Mouse (Mus musculus) gastrocnemius, postnatal 36 days (tissue): ENCODE data around the gene Prkg1. TPM values are rescaled to one million over a fixed set of nuclear protein-coding genes. Genes with fewer than 3 reads are reported as not detected.

Source experiments
- DNase-seq, 2 experiments: peaks; one replicate each; pipeline ENCODE4 v3.0.0; 2022
- intact Hi-C: fragments of 180-260 bp; cut with DNase I; formaldehyde crosslinking; loops from one replicate; pipeline ENCODE4 v1.15.1; 2025
- total RNA-seq, 2 experiments: library from RNA; stranded (reverse); gene quantifications; 2 replicates each; pipeline ENCODE4 v1.2.3; 2021

Gene Prkg1
- total RNA-seq, 2 experiments from 2014 or later: 23.1 to 37.4 TPM

- DNase-seq: no peak
- intact Hi-C loops: no loop called here
Measured at GRCm38 (mm10) chr19:31083761-31084160, 681.1 kb downstream of the Prkg1 start.

DNA sequence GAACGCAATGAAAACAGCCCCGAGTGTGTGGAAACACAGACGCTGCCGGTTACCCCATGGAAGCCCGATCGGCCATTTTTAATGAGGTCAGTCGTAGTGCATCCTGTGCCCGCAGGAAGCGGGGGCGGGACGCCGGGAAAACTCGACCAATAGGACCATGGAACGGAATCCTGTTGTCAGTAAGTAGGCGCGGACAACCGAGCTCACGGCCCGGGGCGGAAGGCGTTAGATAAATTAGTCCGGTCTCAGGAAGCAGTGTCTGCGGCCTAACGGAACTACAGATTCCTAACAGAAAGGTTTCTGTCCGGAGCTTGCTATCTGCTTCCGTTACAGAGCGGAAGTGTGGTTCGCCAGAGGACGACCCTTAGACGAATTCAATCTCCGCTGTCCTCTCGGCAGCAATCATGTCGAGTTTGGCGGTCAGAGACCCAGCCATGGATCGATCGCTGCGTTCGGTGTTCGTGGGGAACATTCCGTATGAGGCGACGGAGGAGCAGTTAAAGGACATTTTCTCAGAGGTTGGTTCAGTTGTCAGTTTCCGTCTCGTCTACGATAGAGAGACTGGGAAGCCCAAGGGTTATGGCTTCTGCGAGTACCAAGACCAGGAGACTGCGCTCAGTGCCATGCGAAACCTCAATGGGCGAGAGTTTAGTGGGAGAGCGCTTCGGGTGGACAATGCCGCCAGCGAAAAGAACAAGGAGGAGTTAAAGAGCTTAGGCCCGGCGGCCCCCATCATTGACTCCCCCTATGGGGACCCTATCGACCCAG is 682.0 kb downstream of the Prkg1 start, which contains the start of gene Cstf2t:
TSS of gene Cstf2t (plus strand) at position 176 of the 768 bp plus-strand sequence.
- intact Hi-C loops: no loop called here
- peak; percentile 98 to 100 for DNase-seq

DNA sequence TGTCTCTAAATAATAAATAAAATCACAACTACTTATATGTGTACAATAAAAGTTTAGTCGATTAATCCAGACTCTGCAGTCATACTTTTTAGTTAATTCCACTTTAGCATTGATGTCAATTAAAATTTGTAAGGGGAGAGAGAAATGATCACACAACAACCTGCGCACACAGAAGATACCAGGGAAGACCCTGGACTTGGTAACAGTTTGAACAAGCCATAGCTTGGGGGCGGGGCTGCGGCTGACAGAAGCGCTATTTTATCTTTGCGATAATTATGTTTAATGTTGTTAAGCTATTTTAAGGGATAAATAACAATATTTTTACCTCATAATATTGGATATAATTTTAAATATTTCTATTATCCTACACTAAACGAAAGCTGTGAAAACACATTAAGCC is 682.6 kb downstream of the Prkg1 start:
- intact Hi-C loops: no loop called here
- no peak for DNase-seq

DNA sequence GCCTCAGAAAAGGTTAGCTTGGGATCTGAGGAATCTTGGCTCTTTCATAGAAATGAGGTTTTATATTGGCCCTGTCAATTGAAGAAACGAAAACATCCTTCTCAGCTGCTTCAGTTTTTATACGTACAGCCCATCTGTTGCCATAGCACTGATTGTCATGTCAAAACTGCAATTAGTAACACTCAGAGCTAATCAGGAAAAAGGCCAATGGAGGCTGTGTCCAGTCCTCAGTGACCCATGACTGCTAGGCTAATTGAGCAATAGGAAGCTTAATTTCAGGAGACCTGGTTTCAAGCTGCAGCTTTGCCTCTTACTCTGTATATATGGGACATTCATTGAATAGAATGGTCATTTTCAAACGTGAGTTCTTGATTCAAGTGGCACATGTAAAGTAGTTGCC is 686.6 kb downstream of the Prkg1 start:
- intact Hi-C loops: no loop called here
- no peak for DNase-seq

- DNase-seq: no peak
Measured at GRCm38 (mm10) chr19:31076106-31076505, 688.7 kb downstream of the Prkg1 start.

DNA sequence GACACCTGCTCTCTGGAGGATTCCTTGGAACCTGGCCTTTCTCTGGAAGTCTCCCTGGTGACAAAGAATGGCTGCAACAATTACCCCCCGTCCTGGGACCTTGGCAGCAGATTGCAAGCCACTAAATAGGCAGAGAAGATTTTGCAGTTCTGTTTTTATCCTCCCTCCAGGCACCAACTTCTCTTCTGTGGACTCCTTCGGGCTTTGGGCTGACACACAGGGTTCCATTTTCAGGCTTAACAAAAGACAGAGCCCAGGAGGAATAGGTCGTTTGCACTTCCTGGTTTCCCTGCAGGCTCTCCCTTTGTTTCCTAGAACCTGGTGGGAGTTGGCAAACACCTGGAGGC is 690.1 kb downstream of the Prkg1 start:
- no peak for DNase-seq
- intact Hi-C loops: no loop called here

More at GRCm38 (mm10) chr19:31076106-31076505, 688.7 kb downstream of the Prkg1 start:
- intact Hi-C loops: no loop called here

- intact Hi-C loops: no loop called here
- no peak for DNase-seq
Measured at GRCm38 (mm10) chr19:31073959-31074716, 690.7 kb downstream of the Prkg1 start.

DNA sequence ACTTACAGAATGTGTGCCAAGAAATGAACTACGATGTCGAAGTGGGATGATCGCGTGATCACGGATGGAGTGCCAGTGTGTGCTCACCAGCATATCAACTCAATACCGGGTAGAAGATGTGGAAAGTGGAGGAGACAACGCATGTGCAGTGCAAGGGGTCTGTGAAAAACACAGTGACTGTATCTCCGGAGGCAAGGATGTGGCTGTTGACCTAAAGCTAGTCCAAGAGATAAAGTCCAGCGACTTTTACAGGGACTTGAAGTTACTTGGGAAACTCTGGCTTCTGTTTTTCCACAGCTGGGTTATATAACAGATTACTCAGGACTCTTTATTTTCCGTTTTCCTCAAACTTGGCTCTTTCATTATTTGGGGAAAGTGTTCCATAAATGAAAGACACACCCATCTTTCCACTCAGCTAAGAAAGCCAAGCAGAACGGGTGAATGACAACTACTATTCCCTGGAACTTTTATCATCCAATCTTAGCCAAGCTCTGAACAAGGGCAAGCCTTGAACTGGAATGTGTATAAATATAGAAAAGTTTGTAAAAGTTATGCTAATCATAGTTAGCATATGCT is 699.5 kb downstream of the Prkg1 start:
- intact Hi-C loops: no loop called here
- no peak for DNase-seq

GRCm38 (mm10) chr19:31064740-31065139 is 700.1 kb downstream of the Prkg1 start:
- intact Hi-C loops: no loop called here
- DNase-seq: no peak

GRCm38 (mm10) chr19:31046601-31047000 is 718.2 kb downstream of the Prkg1 start:
- DNase-seq: no peak
- intact Hi-C loops: no loop called here

DNA sequence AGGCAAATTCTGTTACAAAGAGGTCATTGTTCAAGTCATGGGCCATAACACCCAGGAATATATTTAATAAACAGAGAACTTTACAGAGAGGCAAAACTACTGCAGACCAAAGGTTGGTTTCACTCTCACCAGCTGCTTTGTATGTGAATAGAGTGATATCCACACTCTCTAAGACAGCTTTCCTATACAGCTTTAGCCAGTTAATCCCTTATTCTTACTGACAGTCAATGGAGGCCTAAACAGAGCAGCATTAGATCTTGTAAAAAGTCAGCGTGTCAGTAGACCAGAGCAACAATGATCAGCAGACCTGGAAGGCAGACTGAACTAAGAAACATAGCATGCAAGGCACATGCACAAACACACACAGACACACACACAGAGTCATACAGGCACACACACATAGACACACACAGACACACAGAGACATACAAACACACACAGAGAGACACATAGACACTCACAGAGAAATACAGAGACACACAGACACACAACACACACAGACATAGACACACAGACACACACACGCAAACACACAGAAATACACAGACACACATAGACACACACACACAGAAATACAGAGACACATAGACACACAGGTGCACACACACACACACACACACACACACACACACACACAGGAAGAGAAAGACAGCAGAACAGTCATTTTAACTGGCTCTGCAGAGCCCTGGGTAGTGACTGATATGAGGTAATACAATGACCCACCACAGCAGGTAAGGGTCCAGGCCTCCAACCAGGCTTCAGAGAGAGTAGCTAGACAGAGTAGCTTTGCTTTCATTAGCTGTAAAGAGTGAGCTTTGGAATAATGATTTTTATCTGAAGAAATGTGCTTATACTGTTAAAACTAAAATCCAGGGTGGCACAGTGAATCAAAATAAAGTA is 723.6 kb downstream of the Prkg1 start:
- DNase-seq: no peak
- intact Hi-C loops: no loop called here

GRCm38 (mm10) chr19:31038951-31039350 is 725.9 kb downstream of the Prkg1 start:
- no peak for DNase-seq
- intact Hi-C loops: no loop called here

DNA sequence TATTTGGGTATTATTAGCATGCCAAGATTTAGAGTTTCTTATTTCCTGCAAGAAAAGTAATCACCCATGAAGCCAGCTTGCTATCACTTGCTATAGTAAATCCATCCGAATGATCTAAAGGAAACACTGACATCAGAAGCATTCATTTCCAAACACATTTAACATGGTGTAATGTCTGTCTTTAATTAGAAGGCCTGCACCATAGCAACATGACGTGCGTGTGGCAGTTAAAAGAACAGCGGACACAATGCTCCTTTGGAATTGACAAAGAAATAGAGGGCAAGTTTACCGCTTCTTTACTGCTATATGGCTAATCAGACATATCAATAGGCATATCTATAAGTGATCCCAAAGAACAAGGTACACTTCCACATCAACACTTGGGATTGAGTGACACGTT is 733.2 kb downstream of the Prkg1 start:
- intact Hi-C loops: no loop called here
- no peak for DNase-seq

- intact Hi-C loops: no loop called here
- DNase-seq: no peak
Measured at GRCm38 (mm10) chr19:31026797-31027196, 738.0 kb downstream of the Prkg1 start.

DNA sequence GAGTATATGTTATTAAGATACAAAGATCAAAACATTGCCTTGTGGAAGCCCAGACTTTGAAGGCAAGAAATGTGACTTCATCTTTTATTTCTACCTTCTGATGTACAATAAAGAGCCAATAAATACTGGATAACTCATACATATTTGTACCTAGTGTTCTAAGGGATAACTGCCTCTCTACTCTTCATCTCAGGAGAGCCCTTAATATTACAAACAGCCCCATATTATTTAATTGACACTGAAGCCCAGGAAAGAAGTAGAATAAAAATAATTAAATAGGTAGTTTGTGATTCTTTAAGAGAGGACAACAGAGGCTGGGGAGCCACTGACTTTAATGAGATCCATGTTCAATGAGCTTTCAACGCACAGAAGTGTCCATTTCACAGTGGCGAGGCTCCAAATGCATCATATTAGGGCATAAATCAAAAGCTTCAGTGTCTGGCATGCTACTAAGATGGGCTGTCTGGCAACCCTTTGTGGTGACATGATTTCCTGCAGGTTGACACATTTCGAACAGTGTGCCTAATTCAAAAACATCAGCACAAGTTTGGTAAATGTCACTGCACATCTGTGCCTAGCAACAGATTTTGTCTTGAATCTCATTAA is 753.2 kb downstream of the Prkg1 start:
- no peak for DNase-seq

GRCm38 (mm10) chr19:30998572-30998971 is 766.3 kb downstream of the Prkg1 start:
- intact Hi-C loops: no loop called here
- DNase-seq: no peak

More for the DNA sequence above, 753.2 kb downstream of the Prkg1 start:
- intact Hi-C loops: no loop called here

DNA sequence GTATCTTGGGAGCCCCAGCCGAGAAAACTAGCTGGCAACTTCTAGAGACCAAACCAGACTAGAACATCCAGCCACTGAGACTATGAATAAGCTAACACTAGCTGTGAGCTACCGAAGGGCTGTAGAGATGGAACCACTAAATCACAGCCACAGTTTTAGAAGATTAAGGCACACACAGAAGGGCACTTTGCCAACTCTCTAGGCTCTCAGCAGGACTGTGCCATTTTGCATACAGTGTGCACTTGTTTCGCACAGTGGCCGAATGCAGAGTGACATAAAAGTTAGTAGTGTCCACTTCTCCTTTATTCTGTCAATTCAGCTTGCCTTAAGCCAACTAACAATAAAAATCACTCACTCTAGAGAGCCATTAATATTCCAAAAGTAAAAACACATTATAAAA is 774.4 kb downstream of the Prkg1 start:
- no peak for DNase-seq
- intact Hi-C loops: no loop called here

GRCm38 (mm10) chr19:30982436-30982835 is 782.4 kb downstream of the Prkg1 start:
- intact Hi-C loops: no loop called here

DNA sequence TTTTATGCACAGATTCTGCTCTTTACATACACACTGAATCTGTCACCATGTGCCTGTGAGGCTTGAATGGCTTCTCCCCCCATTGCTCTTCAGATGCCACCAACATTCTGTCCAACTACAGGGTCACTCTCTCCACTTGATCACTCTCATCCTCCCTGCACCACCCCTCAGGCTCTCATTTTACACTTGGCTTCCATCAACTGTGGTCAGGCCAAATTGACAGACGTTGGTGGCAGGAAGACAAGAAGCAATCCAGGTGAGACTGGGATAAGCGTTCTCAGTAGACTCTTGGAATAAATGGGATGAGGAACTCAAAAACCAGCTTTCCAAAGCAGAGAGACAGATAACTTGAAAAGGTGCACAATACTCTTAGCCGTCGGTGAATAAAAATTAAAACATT is 786.7 kb downstream of the Prkg1 start:
- no peak for DNase-seq
- intact Hi-C loops: no loop called here

More at GRCm38 (mm10) chr19:30982436-30982835, 782.4 kb downstream of the Prkg1 start:
- no peak for DNase-seq

DNA sequence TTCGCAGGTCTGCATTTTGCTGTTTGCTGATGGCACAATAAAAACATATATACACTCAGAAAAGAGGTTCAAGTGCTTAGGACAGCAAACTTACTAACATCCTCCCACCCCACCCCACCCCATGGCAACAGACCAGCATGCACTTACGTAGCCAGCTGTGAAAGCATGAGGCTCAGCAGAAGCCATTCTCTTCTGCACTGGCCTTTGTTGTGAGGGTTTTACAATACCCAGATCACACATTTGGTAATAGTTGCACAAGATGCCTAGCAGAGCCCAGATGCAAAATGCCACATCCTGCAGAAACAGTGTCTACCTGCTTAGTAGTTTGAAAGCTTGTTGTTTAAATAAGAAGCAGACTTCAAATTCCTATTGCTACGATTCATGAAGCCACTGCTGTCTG is 814.2 kb downstream of the Prkg1 start:
- intact Hi-C loops: no loop called here
- DNase-seq: no peak
